Mouse (Mus musculus) hindbrain, postnatal 0 days (tissue): Measurements from ENCODE around the gene Epb41. TPM values are rescaled to one million over a fixed set of nuclear protein-coding genes. Genes with fewer than 3 reads are reported as not detected.

Experiments
- ATAC-seq: fragments of 200-750 bp; cut with Nextera tagmentation; 2 replicates; pipeline ENCODE4 v1.8.0; 2017; ENCODE audit warnings: mild to moderate bottlenecking, moderate TSS enrichment, moderate library complexity
- DNase-seq: peaks from one replicate; pipeline ENCODE4 v3.0.0-alpha.2; 2015; ENCODE audit warnings: low spot score
- H3K27ac ChIP-seq: fragments of 300-500 bp; sonication (generic); 2 replicates; pipeline ENCODE4 v1.5.1; 2014; ENCODE audit warnings: mild to moderate bottlenecking
- H3K27me3 ChIP-seq: fragments of 300-500 bp; sonication (generic); 2 replicates; pipeline ENCODE4 v1.6.1; 2014; ENCODE audit warnings: low read length, mixed read lengths; ENCODE audit not compliant: insufficient read depth
- H3K36me3 ChIP-seq: fragments of 300-500 bp; sonication (generic); 2 replicates; pipeline ENCODE4 v1.6.1; 2014; ENCODE audit warnings: low read length, mixed read lengths; ENCODE audit not compliant: insufficient read depth
- H3K4me1 ChIP-seq: fragments of 300-500 bp; sonication (generic); 2 replicates; pipeline ENCODE4 v1.6.1; 2014; ENCODE audit warnings: antibody characterized with exemption, low read length, mixed read lengths; ENCODE audit not compliant: insufficient read depth
- H3K4me2 ChIP-seq: fragments of 300-500 bp; sonication (generic); 2 replicates; pipeline ENCODE4 v1.6.1; 2014; ENCODE audit warnings: low read depth, mild to moderate bottlenecking, low read length, moderate library complexity, mixed read lengths
- H3K4me3 ChIP-seq: fragments of 300-500 bp; sonication (generic); 2 replicates; pipeline ENCODE4 v1.5.1; 2014; ENCODE audit warnings: low read length
- H3K9ac ChIP-seq: fragments of 300-500 bp; sonication (generic); replicated peaks from 2 replicates; pipeline ENCODE4 v1.6.1; 2014; ENCODE audit warnings: mild to moderate bottlenecking, low read length, moderate library complexity, mixed read lengths
- H3K9me3 ChIP-seq: fragments of 300-500 bp; sonication (generic); 2 replicates; pipeline ENCODE4 v1.6.1; 2016; ENCODE audit warnings: low read length, mixed read lengths
- CTCF ChIP-seq: IDR thresholded peaks from 2 replicates; pipeline ENCODE4 v1.5.1; 2016; ENCODE audit warnings: antibody characterized with exemption, control low read depth, low read depth
- WGBS: fragments of 180-500 bp; shearing (Covaris S2); extraction: QIAGEN DNeasy Blood & Tissue Kit; methylation state at CpG from one replicate; pipeline ENCODE4 v1.1.7; 2014; 5-methylcytosine and 5-hydroxymethylcytosine counted together
- polyA plus RNA-seq: library from polyadenylated mRNA; unstranded; fragments of >200 nt; fragmentation: Nextera tagmentation; extraction: Ambion mirVana; gene quantifications from 2 replicates; pipeline ENCODE4 v1.2.1, GENCODE M21; 2015
- total RNA-seq: library from RNA; depleted of rRNA; stranded (reverse); fragments of >200 nt; gene quantifications from 2 replicates; pipeline ENCODE4 v1.2.3, GENCODE M21; 2014

Epb41 gene
- total and polyA plus RNA-seq, 2 experiments from 2014 or later, result 33.3 to 69.7 TPM

GRCm38 (mm10) chr4:131885376-131885775 is 189.7 kb downstream of the Epb41 start:
- no peak for ATAC-seq
- TF ChIP-seq CTCF, result no peak
- Histone ChIP-seq H3K4me1 (no peaks in the 10 kb centered on the region), H3K4me2 (no peak overlapping the region), H3K9me3 (no peaks in the 10 kb centered on the region), H3K4me3 (no peak overlapping the region), H3K27ac (no peak overlapping the region), H3K36me3 (peaks cover 12% of the 10 kb centered on the region; the same call in 1 of the 2 replicates), H3K9ac (no peak overlapping the region), H3K27me3 (no peaks in the 10 kb centered on the region)
- WGBS, result 74% methylated on average over 6 of the region's 6 CpGs
- no peak for DNase-seq

GRCm38 (mm10) chr4:131883571-131883970 is 191.6 kb downstream of the Epb41 start:
- Histone ChIP-seq H3K27ac (no peak overlapping the region), H3K4me1 (no peaks in the 10 kb centered on the region), H3K9me3 (no peaks in the 10 kb centered on the region), H3K9ac (no peak overlapping the region), H3K4me3 (no peak overlapping the region), H3K27me3 (no peaks in the 10 kb centered on the region), H3K4me2 (no peak overlapping the region), H3K36me3 (peaks cover 12% of the 10 kb centered on the region; the same call in 1 of the 2 replicates)
- WGBS, result 66% methylated on average over 6 of the region's 6 CpGs
- ATAC-seq (no peak), DNase-seq (no peak)
- no peak for TF ChIP-seq CTCF

- no peak overlapping the region for H3K27ac ChIP-seq
- ATAC-seq (no peak), DNase-seq (no peak)
- no peaks in the 10 kb centered on the region for H3K27me3 ChIP-seq
- H3K9me3 ChIP-seq, result no peaks in the 10 kb centered on the region
- TF ChIP-seq CTCF, result no peak
- H3K36me3 ChIP-seq, result peaks cover 11% of the 10 kb centered on the region; the same call in 1 of the 2 replicates
- no peak overlapping the region for H3K9ac ChIP-seq
- no peak overlapping the region for H3K4me3 ChIP-seq
- peaks cover 4% of the 10 kb centered on the region; the same call in 1 of the 2 replicates for H3K4me1 ChIP-seq
- H3K4me2 ChIP-seq, result no peak overlapping the region
- WGBS, result 89% methylated on average over 7 of the region's 7 CpGs
These were observed 193.8 kb downstream of the Epb41 start for GRCm38 (mm10) chr4:131881306-131881705.

GRCm38 (mm10) chr4:131879692-131880091 is 195.4 kb downstream of the Epb41 start:
- Histone ChIP-seq H3K27ac (no peak overlapping the region), H3K36me3 (no peaks in the 10 kb centered on the region), H3K9me3 (no peaks in the 10 kb centered on the region), H3K27me3 (no peaks in the 10 kb centered on the region), H3K4me1 (peaks cover 15% of the 10 kb centered on the region), H3K4me2 (no peak overlapping the region), H3K4me3 (no peak overlapping the region), H3K9ac (no peak overlapping the region)
- no peak for DNase-seq
- TF ChIP-seq CTCF, result no peak
- no peak for ATAC-seq
- WGBS, result 69% methylated on average over 1 of the region's 1 CpGs

GRCm38 (mm10) chr4:131876836-131877235 is 198.3 kb downstream of the Epb41 start:
- ATAC-seq, result no peak
- WGBS, result 50% methylated on average over 2 of the region's 2 CpGs
- Histone ChIP-seq H3K4me1 (peaks cover 15% of the 10 kb centered on the region), H3K27me3 (no peaks in the 10 kb centered on the region), H3K4me2 (no peak overlapping the region), H3K27ac (no peak overlapping the region), H3K4me3 (no peak overlapping the region), H3K9me3 (no peaks in the 10 kb centered on the region), H3K9ac (no peak overlapping the region), H3K36me3 (no peaks in the 10 kb centered on the region)
- TF ChIP-seq CTCF, result no peak
- peak; percentile 23 for DNase-seq

- DNase-seq (no peak), ATAC-seq (no peak)
- 35% methylated on average over 3 of the region's 3 CpGs for WGBS
- no peak for TF ChIP-seq CTCF
- Histone ChIP-seq H3K4me3 (peak overlapping the region; percentile 74), H3K36me3 (no peaks in the 10 kb centered on the region), H3K27ac (no peak overlapping the region), H3K9ac (peak overlapping the region; percentile 90), H3K4me1 (peaks cover 15% of the 10 kb centered on the region), H3K9me3 (no peaks in the 10 kb centered on the region), H3K4me2 (peak overlapping the region; percentile 96), H3K27me3 (no peaks in the 10 kb centered on the region)
These were observed 199.9 kb downstream of the Epb41 start for GRCm38 (mm10) chr4:131875242-131875641.

GRCm38 (mm10) chr4:131874567-131874966 is 200.6 kb downstream of the Epb41 start:
- peak overlapping the region; percentile 96 for H3K4me2 ChIP-seq
- DNase-seq, result no peak
- no peaks in the 10 kb centered on the region for H3K27me3 ChIP-seq
- no peaks in the 10 kb centered on the region for H3K36me3 ChIP-seq
- H3K9me3 ChIP-seq, result no peaks in the 10 kb centered on the region
- peak overlapping the region; percentile 99; the same call in 1 of the 2 replicates for H3K27ac ChIP-seq
- no peak for TF ChIP-seq CTCF
- peak overlapping the region; percentile 90 for H3K9ac ChIP-seq
- H3K4me3 ChIP-seq, result peak overlapping the region; percentile 74
- 5% methylated on average over 11 of the region's 11 CpGs for WGBS
- H3K4me1 ChIP-seq, result peaks cover 15% of the 10 kb centered on the region
- no peak for ATAC-seq
